Comparison of ENCODE assay signal across 8 mouse cellular contexts in the genomic region with DNA sequence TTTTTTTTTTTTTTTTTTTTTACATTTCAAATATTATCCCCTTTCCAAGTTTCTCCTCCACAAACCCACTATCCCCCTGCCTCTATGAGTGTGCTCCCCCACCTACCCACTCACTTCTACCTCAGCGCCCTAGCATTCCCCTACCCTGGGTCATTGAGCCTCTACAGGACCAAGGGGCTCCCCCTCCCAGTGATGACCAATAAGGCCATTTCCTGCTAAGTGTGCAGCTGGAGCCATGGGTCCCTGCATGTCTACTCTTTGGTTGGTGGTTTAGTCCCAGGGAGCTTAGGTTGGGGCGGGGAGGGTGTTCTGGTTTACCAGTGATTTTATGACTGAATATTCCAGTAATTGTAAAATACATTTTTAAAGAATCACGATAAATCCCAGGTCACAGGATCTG. TPM values are rescaled to one million over a fixed set of nuclear protein-coding genes. Genes with fewer than 3 reads are reported as not detected.
A peak's percentile ranks its signal among the peaks of the same experiment; 100 is the strongest.
DNase-seq lines count a peak whose midpoint lies in the region; ATAC-seq and TF ChIP-seq lines count a peak whose summit lies in the region.
"Not testable (repeated sequence)": the region's sequence is repeated elsewhere in the genome, so short reads cannot be mapped to it uniquely, and the experiment has no call there.

No protein-coding gene starts in this region.

- in situ Hi-C loops in CH12.LX (cut with MboI; ENCODE audit: low pct_ligation_motif_present, low pct_unique_long_range_greater_than_20kb, low sequenced_read_pairs), result not testable (repeated sequence)

- not testable (repeated sequence) for H3K27me3 ChIP-seq in CH12.LX (replicated peaks); heart, embryonic 15.5 days; kidney, embryonic 15.5 days; liver, embryonic 15.5 days; midbrain, embryonic 15.5 days (replicated peaks); stomach, embryonic 15.5 days (replicated peaks)

- peak overlapping the region; percentile 87 for H3K9ac ChIP-seq in CH12.LX (ENCODE audit: insufficient read depth, low read depth)
- peak overlapping the region; percentile 73; the same call in 1 of the 2 replicates for H3K9ac ChIP-seq in heart, embryonic 15.5 days
- peak overlapping the region; percentile 66 for H3K9ac ChIP-seq in kidney, embryonic 15.5 days
- H3K9ac ChIP-seq in liver, embryonic 15.5 days, result peak overlapping the region; percentile 69; the same call in 1 of the 2 replicates
- peak overlapping the region; percentile 56; the same call in 1 of the 2 replicates for H3K9ac ChIP-seq in midbrain, embryonic 15.5 days
- H3K9ac ChIP-seq in stomach, embryonic 15.5 days, result not testable (repeated sequence)

- TF ChIP-seq EP300 in CH12.LX (IDR thresholded peaks at IDR 0.05; ENCODE audit: low read length), result not testable (repeated sequence)

- H3K27ac ChIP-seq in CH12.LX (ENCODE audit: insufficient read depth, low read depth); liver, embryonic 15.5 days (replicated peaks); midbrain, embryonic 15.5 days; stomach, embryonic 15.5 days: not testable (repeated sequence)
- H3K27ac ChIP-seq in heart, embryonic 15.5 days, result peak overlapping the region; percentile 86
- peak overlapping the region; percentile 82; the same call in 1 of the 2 replicates for H3K27ac ChIP-seq in kidney, embryonic 15.5 days

- DNase-seq in CH12.LX (ENCODE audit: extremely low read depth), result peak; percentile 27
- DNase-seq in cerebellum, adult 11 months, result peak; percentile 12

- not testable (repeated sequence) for H3K4me1 ChIP-seq in CH12.LX (ENCODE audit: control insufficient read depth in 1 of 2, insufficient read depth in 2 of 2); heart, embryonic 15.5 days (replicated peaks); kidney, embryonic 15.5 days; liver, embryonic 15.5 days (replicated peaks); midbrain, embryonic 15.5 days; stomach, embryonic 15.5 days

- not testable (repeated sequence) for TF ChIP-seq POLR2A in CH12.LX (IDR thresholded peaks at IDR 0.05; ENCODE audit: low read depth, low read length)

- dilution Hi-C loops in CH12.LX (cut with MboI; ENCODE audit: extremely low pct_ligation_motif_present, extremely low pct_unique_long_range_greater_than_20kb, low sequenced_read_pairs), result not testable (repeated sequence)

- not testable (repeated sequence) for H3K79me2 ChIP-seq in CH12.LX (replicated peaks; ENCODE audit: control insufficient read depth, extremely low read depth, insufficient read depth, poor library complexity, severe bottlenecking)

- not testable (repeated sequence) for H3K9me3 ChIP-seq in CH12.LX (replicated peaks; ENCODE audit: low read length); heart, embryonic 15.5 days (replicated peaks); kidney, embryonic 15.5 days (replicated peaks); liver, embryonic 15.5 days (replicated peaks); midbrain, embryonic 15.5 days; stomach, embryonic 15.5 days

- peak overlapping the region; percentile 54 to 75 (median 64) for H3K4me3 ChIP-seq in CH12.LX (replicated peaks in 1 of 3; ENCODE audit: low read depth in 2 of 3, low read length in 2 of 3, poor library complexity in 1 of 3)
- H3K4me3 ChIP-seq in heart, embryonic 15.5 days, result peak overlapping the region; percentile 78
- H3K4me3 ChIP-seq in kidney, embryonic 15.5 days (replicated peaks), result peak overlapping the region; percentile 70
- peak overlapping the region; percentile 72 for H3K4me3 ChIP-seq in liver, embryonic 15.5 days (replicated peaks)
- H3K4me3 ChIP-seq in midbrain, embryonic 15.5 days, result peak overlapping the region; percentile 52
- H3K4me3 ChIP-seq in stomach, embryonic 15.5 days (replicated peaks), result peak overlapping the region; percentile 65

- TF ChIP-seq CTCF in CH12.LX (conservative IDR thresholded peaks at IDR 0.05 in 1 of 2, IDR thresholded peaks at IDR 0.05 in 1 of 2; ENCODE audit: low read depth in 2 of 2, low read length in 2 of 2), result not testable (repeated sequence)

- not testable (repeated sequence) for H3K4me2 ChIP-seq in CH12.LX (ENCODE audit: insufficient read depth, low read depth, poor library complexity, severe bottlenecking)
- H3K4me2 ChIP-seq in heart, embryonic 15.5 days, result peak overlapping the region; percentile 67
- peak overlapping the region; percentile 62 for H3K4me2 ChIP-seq in kidney, embryonic 15.5 days
- peak overlapping the region; percentile 69 for H3K4me2 ChIP-seq in liver, embryonic 15.5 days
- peak overlapping the region; percentile 59 for H3K4me2 ChIP-seq in midbrain, embryonic 15.5 days
- H3K4me2 ChIP-seq in stomach, embryonic 15.5 days, result peak overlapping the region; percentile 54

- ATAC-seq in erythroid progenitor cell, adult 5-6 weeks (replicated peaks; ENCODE audit: low FRiP score, poor library complexity, severe bottlenecking), result peak; percentile 51
- ATAC-seq in heart, embryonic 15.5 days (replicated peaks; ENCODE audit: insufficient number of reproducible peaks, insufficient read depth, low FRiP score, low read depth), result peak; percentile 77
- ATAC-seq in kidney, embryonic 15.5 days (replicated peaks; ENCODE audit: low FRiP score), result peak; percentile 84
- peak; percentile 66 for ATAC-seq in liver, embryonic 15.5 days (ENCODE audit: insufficient read depth)
- ATAC-seq in midbrain, embryonic 15.5 days (replicated peaks), result peak; percentile 85
- ATAC-seq in stomach, embryonic 15.5 days (ENCODE audit: insufficient read depth, low FRiP score, low read depth), result peak; percentile 56

- 2% methylated on average over 3 of the region's 3 CpGs for WGBS in heart, embryonic 15.5 days
- 3% methylated on average over 3 of the region's 3 CpGs for WGBS in kidney, embryonic 15.5 days
- 2% methylated on average over 3 of the region's 3 CpGs for WGBS in liver, embryonic 15.5 days (ENCODE audit: insufficient replicate concordance)
- 1% methylated on average over 3 of the region's 3 CpGs for WGBS in midbrain, embryonic 15.5 days
- 2% methylated on average over 3 of the region's 3 CpGs for WGBS in stomach, embryonic 15.5 days

- TF ChIP-seq RAD21 in CH12.LX (IDR thresholded peaks at IDR 0.05; ENCODE audit: low read depth, low read length), result not testable (repeated sequence)

- H3K36me3 ChIP-seq in CH12.LX (replicated peaks in 1 of 2; ENCODE audit: control insufficient read depth in 1 of 2, insufficient read depth in 1 of 2, low read length in 1 of 2); heart, embryonic 15.5 days; kidney, embryonic 15.5 days; liver, embryonic 15.5 days (replicated peaks); midbrain, embryonic 15.5 days (replicated peaks); stomach, embryonic 15.5 days: not testable (repeated sequence)

TF ChIP-seq in CH12.LX, 34 proteins besides CTCF, POLR2A, EP300 and RAD21:
- TF ChIP-seq ZNF384 (IDR thresholded peaks at IDR 0.05; ENCODE audit: low read depth, low read length), result peak; percentile 0; the same call in 1 of the 2 replicates
TF ChIP-seq in CH12.LX: peak in this region for 1; not testable (repeated sequence) for 33.

RNA-seq across cellular contexts. Expression of a gene that starts 0.4 kb away (rescaled TPM):
- total RNA-seq in CH12.LX (2012; rRNA removed) (2.2 and 2.7 TPM in 2 replicates), CH12.LX (2014; rRNA removed) (6.2 and 7.1 TPM in 2 replicates)
- 2.1 and 2.7 TPM in 2 replicates for polyA plus RNA-seq in CH12.LX (2012; ENCODE audit: insufficient read length, low read depth)
- 1.7 and 3.6 TPM in 2 replicates for total RNA-seq in erythroid progenitor cell, adult 5-6 weeks (2015; ENCODE audit: low replicate concordance)
- total RNA-seq in erythroid progenitor cell, adult 5-6 weeks (2017; ENCODE audit: low replicate concordance), result 0.23 and 1.5 TPM in 2 replicates
- polyA plus RNA-seq in heart, embryonic 15.5 days (2015; fragmentation: Nextera tagmentation; extraction: Ambion mirVana), result 1.8 and 2.0 TPM in 2 replicates
- polyA plus RNA-seq in kidney, embryonic 15.5 days (2015; fragmentation: Nextera tagmentation; extraction: Ambion mirVana), result 2.6 and 3.4 TPM in 2 replicates
- polyA plus RNA-seq in liver, embryonic 15.5 days (2015; fragmentation: Nextera tagmentation; extraction: Ambion mirVana), result 0.85 and 0.90 TPM in 2 replicates
- polyA plus RNA-seq in midbrain, embryonic 15.5 days (2015; fragmentation: Nextera tagmentation; extraction: Ambion mirVana), result 4.0 and 4.3 TPM in 2 replicates
- polyA plus RNA-seq in stomach, embryonic 15.5 days (2015; fragmentation: Nextera tagmentation; extraction: Ambion mirVana), result 3.3 and 3.5 TPM in 2 replicates

RNA-seq across cellular contexts. Expression of a gene that starts 59.0 kb away (rescaled TPM):
- 1.1 and 1.3 TPM in 2 replicates for total RNA-seq in CH12.LX (2012; rRNA removed)
- total RNA-seq in CH12.LX (2014; rRNA removed), result 5.9 and 7.3 TPM in 2 replicates
- 2.5 and 2.9 TPM in 2 replicates for polyA plus RNA-seq in CH12.LX (2012; ENCODE audit: insufficient read length, low read depth)
- total RNA-seq in erythroid progenitor cell, adult 5-6 weeks (2015; ENCODE audit: low replicate concordance), result not detected in 2 replicates
- total RNA-seq in erythroid progenitor cell, adult 5-6 weeks (2017; ENCODE audit: low replicate concordance), result not detected in 2 replicates
- 1.7 and 2.4 TPM in 2 replicates for polyA plus RNA-seq in heart, embryonic 15.5 days (2015; fragmentation: Nextera tagmentation; extraction: Ambion mirVana)
- 2.2 and 2.6 TPM in 2 replicates for polyA plus RNA-seq in kidney, embryonic 15.5 days (2015; fragmentation: Nextera tagmentation; extraction: Ambion mirVana)
- polyA plus RNA-seq in liver, embryonic 15.5 days (2015; fragmentation: Nextera tagmentation; extraction: Ambion mirVana), result 0.24 and 0.36 TPM in 2 replicates
- polyA plus RNA-seq in midbrain, embryonic 15.5 days (2015; fragmentation: Nextera tagmentation; extraction: Ambion mirVana), result 2.0 and 2.2 TPM in 2 replicates
- polyA plus RNA-seq in stomach, embryonic 15.5 days (2015; fragmentation: Nextera tagmentation; extraction: Ambion mirVana), result 2.7 and 4.1 TPM in 2 replicates
